In the genomic region with DNA sequence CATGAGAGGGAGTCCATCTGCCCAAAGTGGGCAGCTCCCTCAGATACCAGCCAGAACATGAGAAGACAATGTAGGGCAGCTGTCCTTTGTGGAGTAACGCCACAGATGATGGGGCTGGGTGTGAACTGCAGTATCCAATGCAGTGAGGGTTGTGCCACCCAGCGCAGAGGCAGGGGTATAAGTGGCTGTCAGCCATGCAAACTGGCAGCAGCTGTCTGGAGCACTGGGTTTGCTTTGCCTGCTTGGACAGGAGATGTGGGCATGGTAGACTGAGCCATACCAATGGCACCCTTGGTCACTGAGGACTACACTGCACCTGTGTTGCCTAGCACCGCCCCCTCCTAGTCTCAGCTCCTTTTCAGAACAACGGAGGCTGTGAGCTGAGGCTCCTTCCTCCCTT, we compare ENCODE assay signal across 16 mouse cellular contexts.
"Had no signal": no experiment of that assay in that cellular context is flagged by ENCODE, and none has a peak within 500 bp of the region (broad histone marks: within the 10 kb centered on the region; RNA-seq: fewer than 3 reads in every experiment).

No protein-coding gene starts in this region.

- H3K4me1 ChIP-seq: neural tube, embryonic 13.5 days; neural tube, embryonic 15.5 days; stomach, embryonic 15.5 days had no signal

- H3K36me3 ChIP-seq: neural tube, embryonic 13.5 days; neural tube, embryonic 15.5 days; stomach, embryonic 15.5 days had no signal

- H3K27me3 ChIP-seq: neural tube, embryonic 13.5 days; neural tube, embryonic 15.5 days; stomach, embryonic 15.5 days had no signal

- H3K4me3 ChIP-seq: neural tube, embryonic 13.5 days; neural tube, embryonic 15.5 days; stomach, embryonic 15.5 days had no signal

- H3K9me3 ChIP-seq: neural tube, embryonic 13.5 days; neural tube, embryonic 15.5 days; stomach, embryonic 15.5 days had no signal

- H3K27ac ChIP-seq: neural tube, embryonic 13.5 days; neural tube, embryonic 15.5 days; stomach, embryonic 15.5 days; stomach, postnatal 0 days had no signal

- H3K9ac ChIP-seq: neural tube, embryonic 13.5 days; neural tube, embryonic 15.5 days; stomach, embryonic 15.5 days had no signal

- DNase-seq: retina, postnatal 1 day; right cerebral cortex, adult 18-20 months; right cerebral cortex, postnatal 14 days; right cerebral cortex, postnatal 25 days; right cerebral cortex, postnatal 4 days; spleen, adult 18-20 months; thymus, adult 18-20 months; thymus, adult 2 months; thymus, postnatal 14 days; thymus, postnatal 25 days; thymus, postnatal 36 days; thymus, postnatal 4 days had no signal

- H3K4me2 ChIP-seq: neural tube, embryonic 13.5 days; neural tube, embryonic 15.5 days; stomach, embryonic 15.5 days had no signal
